Comparison of ENCODE assay signal across 14 mouse cellular contexts in the genomic region with DNA sequence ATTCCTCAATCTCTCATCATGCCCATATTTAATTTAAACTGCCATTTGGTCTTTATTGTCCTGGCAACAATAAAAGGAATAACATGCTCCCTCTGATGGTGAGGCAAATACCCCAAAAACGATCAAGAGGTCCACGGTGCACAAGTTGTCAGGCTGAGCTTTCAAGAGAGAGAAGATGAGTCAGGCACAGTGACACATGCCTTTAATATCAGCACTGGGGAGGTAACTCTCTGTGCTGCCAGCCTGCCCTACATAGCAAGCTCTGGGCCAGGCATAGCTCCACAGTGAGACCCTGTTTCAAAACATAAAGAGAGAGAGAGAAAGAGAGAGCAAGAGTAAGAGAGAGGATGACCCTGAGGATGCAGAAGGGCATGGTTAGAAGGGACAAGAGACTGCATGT.
DNase-seq lines count a peak whose midpoint lies in the region; ATAC-seq and TF ChIP-seq lines count a peak whose summit lies in the region.
"Had no signal": no experiment of that assay in that cellular context is flagged by ENCODE, and none has a peak within 500 bp of the region (broad histone marks: within the 10 kb centered on the region; RNA-seq: fewer than 3 reads in every experiment).

No protein-coding gene starts in this region.

- H3K4me3 ChIP-seq in left cerebral cortex, adult 2 months, result no peak overlapping the region
- H3K4me3 ChIP-seq in hindbrain, embryonic 16.5 days (ENCODE audit: low read length), result no peak overlapping the region
- H3K4me3 ChIP-seq in gastrocnemius, adult 2 months, result no peak overlapping the region
- H3K4me3 ChIP-seq: intestine, embryonic 15.5 days; neural tube, embryonic 15.5 days had no signal

- H3K4me2 ChIP-seq in hindbrain, embryonic 16.5 days (ENCODE audit: low read length), result no peak overlapping the region
- H3K4me2 ChIP-seq: intestine, embryonic 15.5 days; neural tube, embryonic 15.5 days had no signal

- H3K4me1 ChIP-seq in hindbrain, embryonic 16.5 days (ENCODE audit: control insufficient read depth, insufficient read depth, low read depth, low read length), result peaks cover 7% of the 10 kb centered on the region
- H3K4me1 ChIP-seq: intestine, embryonic 15.5 days had no signal

- WGBS in hindbrain, embryonic 16.5 days, result 63% methylated on average over 2 of the region's 2 CpGs

- H3K27me3 ChIP-seq in hindbrain, embryonic 16.5 days (replicated peaks; ENCODE audit: control insufficient read depth, insufficient read depth, low read length), result no peaks in the 10 kb centered on the region
- H3K27me3 ChIP-seq: intestine, embryonic 15.5 days; neural tube, embryonic 15.5 days had no signal

- TF ChIP-seq CTCF in left cerebral cortex, adult 2 months (IDR thresholded peaks at IDR 0.05), result no peak
- TF ChIP-seq CTCF in gastrocnemius, adult 2 months (IDR thresholded peaks at IDR 0.05), result no peak

- peak; percentile 47 for ATAC-seq in frontal cortex, adult (ENCODE audit: low TSS enrichment)
- no peak for ATAC-seq in hindbrain, embryonic 16.5 days
- ATAC-seq: intestine, embryonic 15.5 days had no signal

- peak; percentile 60 for DNase-seq in adrenal gland, adult 2 months
- DNase-seq in adrenal gland, adult 8-10 months, result no peak
- no peak for DNase-seq in frontal cortex, postnatal 36 days (ENCODE audit: low spot score in 2 of 2)
- no peak for DNase-seq in left cerebral cortex, adult 2 months (ENCODE audit: extremely low spot score in 1 of 2, low spot score in 2 of 2)
- no peak for DNase-seq in left cerebral cortex, adult 11 months (ENCODE audit: low spot score)
- DNase-seq in gastrocnemius, adult 2 months, result no peak
- DNase-seq: cerebellum, adult 9-10 months; layer of hippocampus, adult 9-11 months; lung, adult 2 months had no signal

- intact Hi-C loops in left cerebral cortex, adult 2 months (cut with DNase I), result no loop called here
- intact Hi-C loops in gastrocnemius, adult 2 months (cut with DNase I), result no loop called here

- H3K27ac ChIP-seq in left cerebral cortex, adult 2 months, result peak overlapping the region; percentile 70
- H3K27ac ChIP-seq in hindbrain, embryonic 16.5 days (ENCODE audit: low read depth, low read length), result 0 out of 2 replicates have a peak overlapping the region, but pooled peaks have one; percentile 26
- H3K27ac ChIP-seq in gastrocnemius, adult 2 months, result no peak overlapping the region
- H3K27ac ChIP-seq: intestine, embryonic 15.5 days; kidney, postnatal 0 days; neural tube, embryonic 15.5 days had no signal

- no peak overlapping the region for H3K9ac ChIP-seq in hindbrain, embryonic 16.5 days (ENCODE audit: low read depth, low read length)
- H3K9ac ChIP-seq: intestine, embryonic 15.5 days; neural tube, embryonic 15.5 days had no signal

- no peaks in the 10 kb centered on the region for H3K9me3 ChIP-seq in hindbrain, embryonic 16.5 days (ENCODE audit: control insufficient read depth, low read length)
- H3K9me3 ChIP-seq: intestine, embryonic 15.5 days; neural tube, embryonic 15.5 days had no signal

- H3K36me3 ChIP-seq in hindbrain, embryonic 16.5 days (ENCODE audit: control insufficient read depth, insufficient read depth, low read length), result no peaks in the 10 kb centered on the region; the same call in 1 of the 2 replicates
- H3K36me3 ChIP-seq: intestine, embryonic 15.5 days had no signal
